Mouse (Mus musculus) C2C12 (cell line): Measurements from ENCODE around the gene C1qtnf1.

Experiments used
- CEBPB ChIP-seq: IDR thresholded peaks from one replicate; pipeline ENCODE4 v1.6.1; 2011; ENCODE audit warnings: low read depth, mild to moderate bottlenecking, control low read depth, moderate library complexity
- CTCF ChIP-seq: IDR thresholded peaks from one replicate; pipeline ENCODE4 v1.5.1; 2011; ENCODE audit not compliant: control insufficient read depth, insufficient read depth, insufficient read length
- USF1 ChIP-seq: IDR thresholded peaks from one replicate; pipeline ENCODE4 v1.6.1; 2011; ENCODE audit warnings: low read depth, mild to moderate bottlenecking, control low read depth, moderate library complexity

- TF ChIP-seq CTCF = no peak
- no peak for TF ChIP-seq CEBPB
- no peak for TF ChIP-seq USF1
Observed at GRCm38 (mm10) chr11:118412601-118413000, 15.4 kb upstream of the C1qtnf1 start.
